Mouse (Mus musculus) ES-Bruce4 (cell line): ENCODE data around the gene Kcnj5.

ENCODE experiments used
- CTCF ChIP-seq: IDR thresholded peaks from one replicate; pipeline ENCODE4 v1.8.1; 2011; ENCODE audit warnings: low read depth, low read length
- POLR2A ChIP-seq: IDR thresholded peaks from one replicate; pipeline ENCODE4 v1.8.1; 2011; ENCODE audit warnings: low read length; ENCODE audit not compliant: insufficient read depth

DNA sequence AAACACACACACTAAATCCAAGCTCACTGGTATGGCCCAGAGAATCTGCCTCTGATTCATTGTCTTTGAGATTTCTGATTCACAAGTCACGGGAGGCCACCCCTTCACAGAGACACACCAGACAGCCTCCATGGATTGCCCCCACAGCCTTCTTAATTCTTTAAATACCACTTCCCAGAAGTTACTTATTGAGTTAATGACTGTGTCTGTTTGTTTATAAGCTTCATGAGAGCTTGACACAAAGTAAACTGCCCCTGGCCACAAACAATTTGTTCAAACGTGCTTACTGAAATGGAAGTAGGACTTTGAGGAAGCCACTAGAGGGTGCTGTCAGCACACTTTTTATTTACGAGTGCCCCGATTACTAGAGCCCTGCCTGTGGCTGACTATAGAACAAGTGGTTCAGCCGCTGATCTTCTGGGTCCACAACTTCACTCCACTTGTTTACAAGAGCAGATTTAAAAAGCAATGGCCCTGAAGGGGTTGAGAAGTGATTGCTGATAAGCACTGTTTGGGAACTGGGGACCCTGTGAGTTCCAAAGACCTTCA, 72.2 kb downstream of the Kcnj5 start:
- TF ChIP-seq CTCF (peak; percentile 15), POLR2A (no peak)
